Mouse (Mus musculus): ENCODE data around the gene Fam219b. TPM values are rescaled to one million over a fixed set of nuclear protein-coding genes. Genes with fewer than 3 reads are reported as not detected.

Fam219b gene
- polyA plus RNA-seq (2016; fragmentation: Nextera tagmentation; extraction: Ambion mirVana): 18.2 and 19.3 TPM in 2 replicates

- H3K9ac ChIP-seq: peak within 1 kb of the TSS; percentile 83
- 2% methylated on average over 45 of the region's 45 CpGs for WGBS
- ATAC-seq (ENCODE audit: low FRiP score): peak; percentile 90
- peaks cover 19% of the 10 kb centered on the region for H3K4me1 ChIP-seq
- H3K4me3 ChIP-seq (replicated peaks): peak within 1 kb of the TSS; percentile 88
- H3K27ac ChIP-seq: peak within 1 kb of the TSS; percentile 86
- H3K27me3 ChIP-seq: no peaks in the 10 kb centered on the region
- peak within 1 kb of the TSS; percentile 87 for H3K4me2 ChIP-seq
- H3K36me3 ChIP-seq (replicated peaks): peaks cover 52% of the 10 kb centered on the region
- no peaks in the 10 kb centered on the region for H3K9me3 ChIP-seq
These were observed at the start of gene Fam219b for GRCm38 (mm10) chr9:57537044-57537727. TSS of gene Fam219b (plus strand) at chr9:57537528.

GRCm38 (mm10) chr9:57487807-57488206 is 49.5 kb upstream of the Fam219b start:
- WGBS: 76% methylated on average over 7 of the region's 7 CpGs
- no peaks in the 10 kb centered on the region for H3K36me3 ChIP-seq (replicated peaks)
- H3K9me3 ChIP-seq: no peaks in the 10 kb centered on the region
- peaks cover 3% of the 10 kb centered on the region; the same call in 1 of the 2 replicates for H3K4me1 ChIP-seq
- H3K27me3 ChIP-seq: peaks cover 12% of the 10 kb centered on the region
- no peak overlapping the region for H3K27ac ChIP-seq
- no peak for ATAC-seq (ENCODE audit: low FRiP score)
- H3K4me3 ChIP-seq (replicated peaks): no peak overlapping the region
- H3K4me2 ChIP-seq: no peak overlapping the region
- H3K9ac ChIP-seq: no peak overlapping the region

DNA sequence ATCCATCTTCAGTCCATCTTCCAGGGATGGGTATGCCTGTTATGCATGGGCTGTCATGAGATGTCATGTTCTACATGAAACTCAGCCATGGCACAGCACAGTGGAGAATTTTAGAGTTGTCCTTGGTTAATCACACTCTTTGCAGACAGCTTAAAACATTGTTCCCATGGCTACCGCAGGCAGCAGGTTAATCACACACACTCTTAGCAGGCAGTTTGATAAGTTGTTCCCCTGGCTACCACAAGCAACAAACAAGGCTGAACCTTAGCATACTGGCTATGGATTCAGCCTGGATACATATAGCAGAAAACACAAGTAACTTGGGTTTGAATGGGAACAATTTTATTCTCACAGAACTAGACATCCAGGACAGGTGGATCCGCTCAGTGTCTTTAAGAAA is 43.8 kb upstream of the Fam219b start:
- Histone ChIP-seq H3K27ac (no peak overlapping the region), H3K4me2 (no peak overlapping the region), H3K9ac (no peak overlapping the region), H3K9me3 (no peaks in the 10 kb centered on the region), H3K36me3 (replicated peaks) (no peaks in the 10 kb centered on the region), H3K4me1 (no peaks in the 10 kb centered on the region; the same call in 1 of the 2 replicates), H3K27me3 (peaks cover 11% of the 10 kb centered on the region), H3K4me3 (replicated peaks) (no peak overlapping the region)
- 94% methylated on average over 2 of the region's 2 CpGs for WGBS
- ATAC-seq (ENCODE audit: low FRiP score): no peak

- Histone ChIP-seq H3K4me2 (no peak overlapping the region), H3K9ac (no peak overlapping the region), H3K36me3 (replicated peaks) (no peaks in the 10 kb centered on the region), H3K27me3 (peaks cover 22% of the 10 kb centered on the region), H3K27ac (no peak overlapping the region), H3K4me3 (replicated peaks) (no peak overlapping the region), H3K9me3 (no peaks in the 10 kb centered on the region), H3K4me1 (no peaks in the 10 kb centered on the region; the same call in none of the 2 replicates)
- ATAC-seq (ENCODE audit: low FRiP score): no peak
These were observed 42.4 kb upstream of the Fam219b start for GRCm38 (mm10) chr9:57494970-57495369.

GRCm38 (mm10) chr9:57497236-57497635 is 40.1 kb upstream of the Fam219b start:
- H3K9me3 ChIP-seq: no peaks in the 10 kb centered on the region
- H3K27me3 ChIP-seq: peaks cover 44% of the 10 kb centered on the region
- H3K27ac ChIP-seq: no peak overlapping the region
- 81% methylated on average over 5 of the region's 5 CpGs for WGBS
- H3K4me1 ChIP-seq: peaks cover 12% of the 10 kb centered on the region
- ATAC-seq (ENCODE audit: low FRiP score): no peak
- H3K36me3 ChIP-seq (replicated peaks): no peaks in the 10 kb centered on the region
- no peak overlapping the region for H3K9ac ChIP-seq
- no peak overlapping the region for H3K4me3 ChIP-seq (replicated peaks)
- H3K4me2 ChIP-seq: no peak overlapping the region

DNA sequence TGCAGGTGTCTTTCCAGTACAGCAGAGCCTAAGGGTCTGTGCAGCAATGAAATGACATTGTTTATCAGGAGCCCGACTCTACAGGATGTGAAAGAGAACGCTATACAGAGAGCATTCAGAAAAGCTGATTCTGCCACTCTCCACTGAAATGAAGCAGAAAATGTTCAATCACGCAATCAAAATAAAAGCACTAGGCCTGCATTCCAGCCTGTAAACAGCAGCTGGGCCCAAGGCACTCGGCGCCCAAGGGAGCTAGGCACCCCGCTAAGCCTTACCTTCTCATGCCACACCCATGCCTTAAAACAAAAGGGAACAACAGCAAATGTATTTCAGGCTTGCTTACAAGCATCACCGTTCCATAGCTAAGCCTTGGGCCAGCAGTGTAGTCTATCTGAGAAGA is 38.8 kb upstream of the Fam219b start:
- no peak overlapping the region; the same call in 1 of the 2 replicates for H3K4me2 ChIP-seq
- no peak for ATAC-seq (ENCODE audit: low FRiP score)
- H3K9ac ChIP-seq: no peak overlapping the region
- peak overlapping the region; percentile 59; the same call in 1 of the 2 replicates for H3K27ac ChIP-seq
- H3K9me3 ChIP-seq: no peaks in the 10 kb centered on the region
- H3K4me1 ChIP-seq: peaks cover 25% of the 10 kb centered on the region
- H3K4me3 ChIP-seq (replicated peaks): no peak overlapping the region
- H3K27me3 ChIP-seq: peaks cover 55% of the 10 kb centered on the region
- no peaks in the 10 kb centered on the region for H3K36me3 ChIP-seq (replicated peaks)
- 45% methylated on average over 7 of the region's 7 CpGs for WGBS

GRCm38 (mm10) chr9:57501452-57501851 is 35.9 kb upstream of the Fam219b start:
- peaks cover 51% of the 10 kb centered on the region for H3K4me1 ChIP-seq
- peak; percentile 5 for ATAC-seq (ENCODE audit: low FRiP score)
- under 1% methylated on average over 13 of the region's 13 CpGs for WGBS
- H3K27ac ChIP-seq: peak overlapping the region; percentile 90
- H3K4me2 ChIP-seq: peak overlapping the region; percentile 89
- H3K36me3 ChIP-seq (replicated peaks): no peaks in the 10 kb centered on the region
- peaks cover 83% of the 10 kb centered on the region for H3K27me3 ChIP-seq
- peak overlapping the region; percentile 29 for H3K4me3 ChIP-seq (replicated peaks)
- peak overlapping the region; percentile 40; the same call in 1 of the 2 replicates for H3K9ac ChIP-seq
- no peaks in the 10 kb centered on the region for H3K9me3 ChIP-seq

DNA sequence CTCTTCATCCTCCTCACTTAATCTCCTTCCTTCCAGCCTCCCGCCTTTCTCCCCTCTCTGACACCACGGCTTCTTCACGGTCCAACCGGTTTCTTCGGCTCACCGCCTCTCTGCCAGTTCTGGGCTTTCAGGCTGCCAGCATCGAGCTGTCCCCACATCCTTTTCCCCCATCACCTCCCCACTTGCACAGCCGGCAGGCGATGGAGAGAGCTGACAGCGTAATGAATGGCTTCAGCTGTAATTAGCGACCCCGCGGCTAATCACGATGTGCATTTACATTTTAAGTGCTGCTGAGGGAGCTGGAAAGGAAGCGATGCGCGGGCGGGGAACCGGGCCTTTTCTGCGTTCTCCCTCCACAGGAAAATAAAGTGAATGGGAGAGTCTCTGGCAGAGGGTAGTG is 35.5 kb upstream of the Fam219b start:
- no peaks in the 10 kb centered on the region for H3K36me3 ChIP-seq (replicated peaks)
- peak overlapping the region; percentile 40; the same call in 1 of the 2 replicates for H3K9ac ChIP-seq
- peak overlapping the region; percentile 90 for H3K27ac ChIP-seq
- peaks cover 85% of the 10 kb centered on the region for H3K27me3 ChIP-seq
- peak overlapping the region; percentile 89 for H3K4me2 ChIP-seq
- ATAC-seq (ENCODE audit: low FRiP score): peak; percentile 71
- H3K4me3 ChIP-seq (replicated peaks): peak overlapping the region; percentile 29
- H3K9me3 ChIP-seq: no peaks in the 10 kb centered on the region
- 0% methylated on average over 20 of the region's 20 CpGs for WGBS
- H3K4me1 ChIP-seq: peaks cover 51% of the 10 kb centered on the region

- Histone ChIP-seq H3K36me3 (replicated peaks) (no peaks in the 10 kb centered on the region), H3K27ac (peak overlapping the region; percentile 90), H3K4me1 (peaks cover 51% of the 10 kb centered on the region), H3K9me3 (no peaks in the 10 kb centered on the region), H3K27me3 (peaks cover 84% of the 10 kb centered on the region), H3K4me3 (replicated peaks) (peak overlapping the region; percentile 44), H3K4me2 (peak overlapping the region; percentile 89), H3K9ac (no peak overlapping the region)
- 3% methylated on average over 23 of the region's 23 CpGs for WGBS
- ATAC-seq (ENCODE audit: low FRiP score): no peak
These were observed 34.3 kb upstream of the Fam219b start for GRCm38 (mm10) chr9:57502911-57503621.

DNA sequence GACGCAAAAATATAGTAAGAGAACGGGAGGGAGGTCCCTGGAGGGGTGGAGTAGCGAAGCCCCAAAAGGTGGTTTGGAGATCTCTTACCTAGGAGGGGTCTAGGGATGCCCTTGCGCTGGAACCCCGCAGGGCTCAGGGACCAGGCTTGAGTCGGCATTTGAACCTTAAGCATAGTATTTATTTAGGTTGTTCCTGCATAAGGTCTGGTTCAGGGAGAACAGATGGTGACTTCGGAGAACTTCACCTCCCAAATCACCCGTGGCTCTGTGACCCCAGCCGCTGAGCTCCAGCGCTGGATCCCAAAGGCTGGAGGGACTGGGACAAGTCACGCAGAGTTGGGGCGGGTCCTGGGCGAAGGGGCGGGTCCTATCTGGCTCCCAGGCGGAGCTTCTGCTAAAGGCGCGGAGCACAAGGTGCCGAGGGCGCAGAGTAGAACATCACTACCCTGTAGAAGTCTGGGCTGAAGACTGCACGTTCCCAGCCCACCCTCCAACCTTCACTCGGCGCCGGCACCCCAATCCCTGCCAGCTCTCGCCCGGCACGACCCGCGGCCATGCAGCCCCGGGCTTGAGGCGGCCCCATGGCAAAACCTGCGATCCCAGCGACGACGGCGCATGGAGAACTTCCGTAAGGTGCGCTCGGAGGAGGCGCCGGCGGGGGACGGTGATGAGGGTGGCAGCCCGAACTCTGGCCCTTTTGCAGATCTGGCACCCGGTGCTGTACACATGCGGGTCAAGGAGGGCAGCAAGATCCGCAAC is 33.5 kb upstream of the Fam219b start, which contains the start of gene Rpp25:
TSS of gene Rpp25 (plus strand) at position 405 of the 759 bp plus-strand sequence.
- Histone ChIP-seq H3K4me1 (peaks cover 51% of the 10 kb centered on the region), H3K4me3 (replicated peaks) (peak within 1 kb of the TSS; percentile 44), H3K9ac (peak within 1 kb of the TSS; percentile 42), H3K36me3 (replicated peaks) (no peaks in the 10 kb centered on the region), H3K27me3 (peaks cover 84% of the 10 kb centered on the region), H3K27ac (peak within 1 kb of the TSS; percentile 90), H3K9me3 (no peaks in the 10 kb centered on the region), H3K4me2 (peak within 1 kb of the TSS; percentile 89)
- WGBS: under 1% methylated on average over 46 of the region's 46 CpGs
- ATAC-seq (ENCODE audit: low FRiP score): peak; percentile 45

DNA sequence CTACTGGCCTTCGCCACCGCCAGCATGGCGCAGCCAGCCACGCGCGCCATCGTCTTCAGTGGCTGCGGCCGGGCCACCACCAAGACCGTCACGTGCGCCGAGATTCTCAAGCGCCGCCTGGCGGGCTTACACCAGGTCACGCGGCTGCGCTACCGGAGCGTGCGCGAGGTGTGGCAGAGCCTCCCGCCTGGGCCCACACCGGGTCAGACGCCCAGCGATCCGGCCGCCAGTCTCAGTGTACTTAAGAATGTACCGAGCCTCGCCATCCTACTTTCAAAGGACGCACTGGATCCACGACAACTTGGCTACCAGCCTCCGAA is 33.0 kb upstream of the Fam219b start:
- H3K4me3 ChIP-seq (replicated peaks): peak overlapping the region; percentile 44
- H3K4me2 ChIP-seq: peak overlapping the region; percentile 89
- peak overlapping the region; percentile 42 for H3K9ac ChIP-seq
- no peaks in the 10 kb centered on the region for H3K9me3 ChIP-seq
- ATAC-seq (ENCODE audit: low FRiP score): peak; percentile 27
- under 1% methylated on average over 34 of the region's 34 CpGs for WGBS
- peaks cover 79% of the 10 kb centered on the region for H3K27me3 ChIP-seq
- peaks cover 51% of the 10 kb centered on the region for H3K4me1 ChIP-seq
- H3K27ac ChIP-seq: no peak overlapping the region
- no peaks in the 10 kb centered on the region for H3K36me3 ChIP-seq (replicated peaks)

DNA sequence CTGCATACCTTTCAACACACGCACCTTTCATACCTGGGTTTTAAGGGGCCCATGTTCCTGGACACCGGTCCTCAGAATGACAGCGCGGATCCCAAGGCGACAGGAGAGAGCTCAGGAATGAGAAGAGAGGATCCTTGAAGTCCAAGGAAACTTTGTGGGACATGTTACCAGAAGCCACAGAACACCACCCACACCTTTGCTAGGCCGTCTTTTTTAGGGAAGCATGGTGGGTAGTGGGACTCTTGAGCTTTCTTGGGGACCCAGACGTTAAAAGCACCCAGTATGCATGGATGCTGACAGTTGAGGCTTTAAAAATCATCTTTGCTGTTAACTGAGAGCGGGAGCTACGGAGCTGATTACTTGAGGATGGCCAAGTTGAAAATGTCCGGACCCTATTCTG is 32.4 kb upstream of the Fam219b start:
- H3K4me2 ChIP-seq: peak overlapping the region; percentile 89
- H3K27ac ChIP-seq: no peak overlapping the region
- H3K4me1 ChIP-seq: peaks cover 51% of the 10 kb centered on the region

More for the DNA sequence above, 32.4 kb upstream of the Fam219b start:
- Histone ChIP-seq H3K9me3 (no peaks in the 10 kb centered on the region), H3K9ac (0 out of 2 replicates have a peak overlapping the region, but pooled peaks have one; percentile 17), H3K4me3 (replicated peaks) (peak overlapping the region; percentile 44), H3K27me3 (peaks cover 74% of the 10 kb centered on the region), H3K36me3 (replicated peaks) (no peaks in the 10 kb centered on the region)
- 50% methylated on average over 10 of the region's 10 CpGs for whole genome bisulfite sequencing
- ATAC-seq (ENCODE audit: low FRiP score): no peak

Measured in forebrain, embryonic 12.5 days (tissue).